Comparison of ENCODE assay signal across 7 mouse cellular contexts in the genomic region with DNA sequence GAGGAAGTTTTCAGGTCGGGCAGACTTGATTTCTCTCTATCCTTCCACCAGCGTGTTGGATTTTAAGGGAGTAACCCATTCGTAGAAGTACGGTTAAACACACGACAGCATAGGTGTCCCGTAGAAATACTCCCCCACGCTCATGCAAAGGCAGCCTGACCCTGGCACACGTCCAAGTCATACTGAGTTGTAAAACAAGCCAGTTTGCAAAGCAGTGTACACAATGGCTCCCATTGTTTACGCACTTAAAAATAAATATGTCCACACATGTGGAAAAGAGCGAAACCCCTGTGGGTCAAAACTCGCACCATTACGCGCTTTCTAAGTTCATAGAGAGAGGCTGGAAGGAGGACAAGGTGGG. TPM values are rescaled to one million over a fixed set of nuclear protein-coding genes. Genes with fewer than 3 reads are reported as not detected.
A peak's percentile ranks its signal among the peaks of the same experiment; 100 is the strongest.
DNase-seq lines count a peak whose midpoint lies in the region; ATAC-seq lines count a peak whose summit lies in the region.

No protein-coding gene starts in this region.

- no peaks in the 10 kb centered on the region for H3K9me3 ChIP-seq in hindbrain, embryonic 16.5 days (ENCODE audit: control insufficient read depth, low read length)
- H3K9me3 ChIP-seq in limb, embryonic 11.5 days (ENCODE audit: control insufficient read depth, low read length), result no peaks in the 10 kb centered on the region
- H3K9me3 ChIP-seq in neural tube, embryonic 15.5 days (replicated peaks), result no peaks in the 10 kb centered on the region

- no peaks in the 10 kb centered on the region for H3K36me3 ChIP-seq in hindbrain, embryonic 16.5 days (ENCODE audit: control insufficient read depth, insufficient read depth, low read length)
- no peaks in the 10 kb centered on the region for H3K36me3 ChIP-seq in limb, embryonic 11.5 days (ENCODE audit: control insufficient read depth, insufficient read depth, low read length)
- H3K36me3 ChIP-seq in neural tube, embryonic 15.5 days, result no peaks in the 10 kb centered on the region

- WGBS in hindbrain, embryonic 16.5 days, result 42% methylated on average over 13 of the region's 13 CpGs
- WGBS in limb, embryonic 11.5 days, result 65% methylated on average over 13 of the region's 13 CpGs
- 53% methylated on average over 13 of the region's 13 CpGs for WGBS in neural tube, embryonic 15.5 days

- peak overlapping the region; percentile 35 for H3K4me2 ChIP-seq in hindbrain, embryonic 16.5 days (ENCODE audit: low read length)
- no peak overlapping the region for H3K4me2 ChIP-seq in limb, embryonic 11.5 days (ENCODE audit: low read depth, severe bottlenecking)
- peak overlapping the region; percentile 33 for H3K4me2 ChIP-seq in neural tube, embryonic 15.5 days

- no peak for ATAC-seq in hindbrain, embryonic 16.5 days
- no peak for ATAC-seq in limb, embryonic 11.5 days (ENCODE audit: insufficient number of reproducible peaks, low FRiP score, low TSS enrichment, low read depth)
- ATAC-seq in neural tube, embryonic 15.5 days (ENCODE audit: low FRiP score), result no peak

- H3K27me3 ChIP-seq in hindbrain, embryonic 16.5 days (replicated peaks; ENCODE audit: control insufficient read depth, insufficient read depth, low read length), result no peaks in the 10 kb centered on the region
- no peaks in the 10 kb centered on the region for H3K27me3 ChIP-seq in limb, embryonic 11.5 days (ENCODE audit: control insufficient read depth, insufficient read depth, low read length)
- H3K27me3 ChIP-seq in neural tube, embryonic 15.5 days (replicated peaks), result no peaks in the 10 kb centered on the region

- peak; percentile 37 to 65 for DNase-seq in lung, adult 18-20 months
- DNase-seq in lung, postnatal 25 days (ENCODE audit: low spot score), result no peak
- peak; percentile 49 for DNase-seq in limb, embryonic 11.5 days (ENCODE audit: low spot score)
- DNase-seq in right cerebral cortex, postnatal 36 days (ENCODE audit: low spot score in 2 of 2), result no peak
- no peak for DNase-seq in thymus, postnatal 14 days

- H3K4me3 ChIP-seq in hindbrain, embryonic 16.5 days (ENCODE audit: low read length), result no peak overlapping the region
- no peak overlapping the region for H3K4me3 ChIP-seq in limb, embryonic 11.5 days (ENCODE audit: low read depth, low read length)
- H3K4me3 ChIP-seq in neural tube, embryonic 15.5 days (replicated peaks), result no peak overlapping the region

- H3K9ac ChIP-seq in hindbrain, embryonic 16.5 days (ENCODE audit: low read depth, low read length), result no peak overlapping the region
- no peak overlapping the region for H3K9ac ChIP-seq in limb, embryonic 11.5 days (ENCODE audit: low read length)
- H3K9ac ChIP-seq in neural tube, embryonic 15.5 days (replicated peaks), result no peak overlapping the region

- H3K4me1 ChIP-seq in hindbrain, embryonic 16.5 days (ENCODE audit: control insufficient read depth, insufficient read depth, low read depth, low read length), result no peaks in the 10 kb centered on the region
- peaks cover 7% of the 10 kb centered on the region; the same call in 1 of the 2 replicates for H3K4me1 ChIP-seq in limb, embryonic 11.5 days (ENCODE audit: control insufficient read depth, insufficient read depth, low read length)
- peaks cover 14% of the 10 kb centered on the region; the same call in 1 of the 2 replicates for H3K4me1 ChIP-seq in neural tube, embryonic 15.5 days

- no peak overlapping the region for H3K27ac ChIP-seq in hindbrain, embryonic 16.5 days (ENCODE audit: low read depth, low read length)
- peak overlapping the region; percentile 32; the same call in 1 of the 2 replicates for H3K27ac ChIP-seq in limb, embryonic 11.5 days (replicated peaks; ENCODE audit: low read depth, low read length)
- no peak overlapping the region for H3K27ac ChIP-seq in neural tube, embryonic 15.5 days (replicated peaks)

RNA-seq across cellular contexts. Expression of gene Park7, which starts 24.3 kb away (rescaled TPM):
- 390 and 413 TPM in 2 replicates for polyA plus RNA-seq in hindbrain, embryonic 16.5 days (2015; fragmentation: Nextera tagmentation; extraction: Ambion mirVana)
- polyA plus RNA-seq in limb, embryonic 11.5 days (2014; fragmentation: Nextera tagmentation; extraction: Ambion mirVana), result 486 and 501 TPM in 2 replicates
- 384 and 410 TPM in 2 replicates for polyA plus RNA-seq in neural tube, embryonic 15.5 days (2015; fragmentation: Nextera tagmentation; extraction: Ambion mirVana)

RNA-seq across cellular contexts. Expression of gene Tnfrsf9, which starts 24.4 kb away (rescaled TPM):
- polyA plus RNA-seq in hindbrain, embryonic 16.5 days (2015; fragmentation: Nextera tagmentation; extraction: Ambion mirVana), result 0.36 and 0.40 TPM in 2 replicates
- polyA plus RNA-seq in limb, embryonic 11.5 days (2014; fragmentation: Nextera tagmentation; extraction: Ambion mirVana), result 0.69 and 0.72 TPM in 2 replicates
- polyA plus RNA-seq in neural tube, embryonic 15.5 days (2015; fragmentation: Nextera tagmentation; extraction: Ambion mirVana), result 0.44 and 2.8 TPM in 2 replicates

RNA-seq across cellular contexts. Expression of gene Errfi1, which starts 36.2 kb away (rescaled TPM):
- polyA plus RNA-seq in hindbrain, embryonic 16.5 days (2015; fragmentation: Nextera tagmentation; extraction: Ambion mirVana), result 27.2 and 32.1 TPM in 2 replicates
- 33.2 and 34.7 TPM in 2 replicates for polyA plus RNA-seq in limb, embryonic 11.5 days (2014; fragmentation: Nextera tagmentation; extraction: Ambion mirVana)
- 51.8 and 57.4 TPM in 2 replicates for polyA plus RNA-seq in neural tube, embryonic 15.5 days (2015; fragmentation: Nextera tagmentation; extraction: Ambion mirVana)

Comparison
In these comparisons a context has a peak if more than half of its experiments do, and no peak if none do; other contexts are left out.
1. DNase-seq: peak in lung, adult 18-20 months (2 of 2) and limb, embryonic 11.5 days (single experiment); none in lung, postnatal 25 days (single experiment), right cerebral cortex, postnatal 36 days (0 of 2) and thymus, postnatal 14 days (single experiment).